Mouse (Mus musculus) testis, adult 2 months (tissue): ENCODE data around the gene Sox11. TPM values are rescaled to one million over a fixed set of nuclear protein-coding genes. Genes with fewer than 3 reads are reported as not detected.

Source experiments
- H3K27ac ChIP-seq: fragments of 200-500 bp; 2 replicates; pipeline ENCODE4 v1.5.1; 2012; ENCODE audit warnings: low read depth, low read length; ENCODE audit not compliant: control insufficient read depth, insufficient read depth
- H3K27me3 ChIP-seq: fragments of 200-500 bp; 2 replicates; pipeline ENCODE4 v1.6.1; 2012; ENCODE audit warnings: mild to moderate bottlenecking, low read length, moderate library complexity; ENCODE audit not compliant: control insufficient read depth, insufficient read depth
- H3K36me3 ChIP-seq: fragments of 200-500 bp; 2 replicates; pipeline ENCODE4 v1.6.1; 2012; ENCODE audit warnings: mild to moderate bottlenecking, low read length; ENCODE audit not compliant: control insufficient read depth, insufficient read depth
- H3K4me1 ChIP-seq: fragments of 200-500 bp; 2 replicates; pipeline ENCODE4 v1.6.1; 2012; ENCODE audit warnings: low read length; ENCODE audit not compliant: control insufficient read depth, insufficient read depth
- H3K4me3 ChIP-seq: fragments of 200-500 bp; 2 replicates; pipeline ENCODE4 v1.5.1; 2012; ENCODE audit warnings: low read depth, mild to moderate bottlenecking, low read length, moderate library complexity, mixed read lengths; ENCODE audit not compliant: control insufficient read depth
- CTCF ChIP-seq: fragments of 200-500 bp; IDR thresholded peaks from 2 replicates; pipeline ENCODE4 v1.5.1; 2012; ENCODE audit warnings: low read depth, mild to moderate bottlenecking, inconsistent platforms, low read length, moderate library complexity; ENCODE audit not compliant: control insufficient read depth, insufficient read depth, insufficient replicate concordance
- POLR2A ChIP-seq: fragments of 200-500 bp; IDR thresholded peaks from 2 replicates; pipeline ENCODE4 v1.6.1; 2012; ENCODE audit warnings: low read depth, mild to moderate bottlenecking, inconsistent platforms, low read length, moderate library complexity; ENCODE audit not compliant: control insufficient read depth
- polyA plus RNA-seq: library from polyadenylated mRNA; depleted of rRNA; stranded (reverse); fragments of >200 nt; gene quantifications from 2 replicates; pipeline ENCODE4 v1.2.3, GENCODE M21; 2012; rRNA removed

Sox11 gene
- polyA plus RNA-seq, result 0.20 and 0.21 TPM in 2 replicates

GRCm38 (mm10) chr12:27341871-27342690 is at the start of gene Sox11:
TSS of gene Sox11 (minus strand) at chr12:27342574.
- peaks cover 24% of the 10 kb centered on the region for H3K4me1 ChIP-seq
- TF ChIP-seq CTCF, result no peak
- no peak for TF ChIP-seq POLR2A
- H3K27ac ChIP-seq, result peak within 1 kb of the TSS; percentile 67; the same call in 1 of the 2 replicates
- no peaks in the 10 kb centered on the region for H3K27me3 ChIP-seq
- H3K36me3 ChIP-seq, result no peaks in the 10 kb centered on the region
- H3K4me3 ChIP-seq, result peak within 1 kb of the TSS; percentile 67

GRCm38 (mm10) chr12:27391652-27392305 is 49.4 kb upstream of the Sox11 start:
- TF ChIP-seq POLR2A, result no peak
- TF ChIP-seq CTCF, result no peak
- Histone ChIP-seq H3K36me3 (no peaks in the 10 kb centered on the region), H3K4me3 (no peak overlapping the region), H3K27me3 (no peaks in the 10 kb centered on the region), H3K4me1 (no peaks in the 10 kb centered on the region), H3K27ac (no peak overlapping the region)

GRCm38 (mm10) chr12:27390439-27390838 is 48.1 kb upstream of the Sox11 start:
- no peak for TF ChIP-seq CTCF
- TF ChIP-seq POLR2A, result no peak
- H3K27me3 ChIP-seq, result no peaks in the 10 kb centered on the region
- no peaks in the 10 kb centered on the region for H3K4me1 ChIP-seq
- no peak overlapping the region for H3K4me3 ChIP-seq
- no peaks in the 10 kb centered on the region for H3K36me3 ChIP-seq
- no peak overlapping the region for H3K27ac ChIP-seq

- TF ChIP-seq CTCF (no peak), POLR2A (no peak)
- H3K4me1 ChIP-seq, result no peaks in the 10 kb centered on the region
- H3K27ac ChIP-seq, result no peak overlapping the region
- no peaks in the 10 kb centered on the region for H3K36me3 ChIP-seq
- no peaks in the 10 kb centered on the region for H3K27me3 ChIP-seq
- H3K4me3 ChIP-seq, result no peak overlapping the region
Measured at GRCm38 (mm10) chr12:27389429-27389828, 47.1 kb upstream of the Sox11 start.

GRCm38 (mm10) chr12:27372505-27372904 is 30.1 kb upstream of the Sox11 start:
- TF ChIP-seq POLR2A (no peak), CTCF (no peak)
- no peaks in the 10 kb centered on the region for H3K27me3 ChIP-seq
- no peak overlapping the region for H3K27ac ChIP-seq
- no peak overlapping the region for H3K4me3 ChIP-seq
- no peaks in the 10 kb centered on the region for H3K4me1 ChIP-seq
- no peaks in the 10 kb centered on the region for H3K36me3 ChIP-seq

- Histone ChIP-seq H3K27ac (no peak overlapping the region), H3K36me3 (no peaks in the 10 kb centered on the region), H3K4me1 (no peaks in the 10 kb centered on the region), H3K27me3 (no peaks in the 10 kb centered on the region), H3K4me3 (no peak overlapping the region)
- TF ChIP-seq CTCF (no peak), POLR2A (no peak)
Measured at GRCm38 (mm10) chr12:27370756-27371155, 28.4 kb upstream of the Sox11 start.

GRCm38 (mm10) chr12:27367476-27367875 is 25.1 kb upstream of the Sox11 start:
- no peak for TF ChIP-seq POLR2A
- no peak for TF ChIP-seq CTCF
- no peaks in the 10 kb centered on the region for H3K27me3 ChIP-seq
- H3K27ac ChIP-seq, result no peak overlapping the region

More at GRCm38 (mm10) chr12:27367476-27367875, 25.1 kb upstream of the Sox11 start:
- H3K4me3 ChIP-seq, result no peak overlapping the region
- no peaks in the 10 kb centered on the region for H3K4me1 ChIP-seq
- no peaks in the 10 kb centered on the region for H3K36me3 ChIP-seq
